Mouse (Mus musculus) embryonic facial prominence, embryonic 12.5 days (tissue): ENCODE measurements around the gene St6gal1. TPM values are rescaled to one million over a fixed set of nuclear protein-coding genes. Genes with fewer than 3 reads are reported as not detected.

Source experiments
- ATAC-seq: fragments of 200-750 bp; cut with Nextera tagmentation; 2 replicates; pipeline ENCODE4 v1.8.0; 2017; ENCODE audit not compliant: insufficient number of reproducible peaks, insufficient read depth, low FRiP score, low TSS enrichment
- H3K27ac ChIP-seq: fragments of 300-500 bp; sonication (generic); 2 replicates; pipeline ENCODE4 v1.5.1; 2016; ENCODE audit warnings: mild to moderate bottlenecking
- H3K27me3 ChIP-seq: fragments of 300-500 bp; sonication (generic); 2 replicates; pipeline ENCODE4 v1.6.1; 2016; ENCODE audit warnings: mild to moderate bottlenecking, moderate library complexity
- H3K36me3 ChIP-seq: fragments of 300-500 bp; sonication (generic); 2 replicates; pipeline ENCODE4 v1.6.1; 2016; ENCODE audit warnings: mild to moderate bottlenecking
- H3K4me1 ChIP-seq: fragments of 300-500 bp; sonication (generic); 2 replicates; pipeline ENCODE4 v1.6.1; 2016
- H3K4me2 ChIP-seq: fragments of 300-500 bp; sonication (generic); replicated peaks from 2 replicates; pipeline ENCODE4 v1.6.1; 2016; ENCODE audit warnings: mild to moderate bottlenecking, moderate library complexity
- H3K4me3 ChIP-seq: fragments of 300-500 bp; sonication (generic); 2 replicates; pipeline ENCODE4 v1.5.1; 2016; ENCODE audit warnings: mild to moderate bottlenecking
- H3K9ac ChIP-seq: fragments of 300-500 bp; sonication (generic); 2 replicates; pipeline ENCODE4 v1.6.1; 2016; ENCODE audit warnings: mild to moderate bottlenecking, moderate library complexity
- H3K9me3 ChIP-seq: fragments of 300-500 bp; sonication (generic); 2 replicates; pipeline ENCODE4 v1.6.1; 2016; ENCODE audit warnings: mild to moderate bottlenecking, moderate library complexity
- WGBS: fragments of 180-500 bp; shearing (Covaris S2); methylation state at CpG from one replicate; pipeline ENCODE4 v1.1.7; 2016; 5-methylcytosine and 5-hydroxymethylcytosine counted together
- polyA plus RNA-seq: library from polyadenylated mRNA; unstranded; fragments of >200 nt; fragmentation: Nextera tagmentation; extraction: Ambion mirVana; gene quantifications from 2 replicates; pipeline ENCODE4 v1.2.1, GENCODE M21; 2016

Gene St6gal1
- polyA plus RNA-seq, 1 experiment from 2014 or later = 31.7 TPM

DNA sequence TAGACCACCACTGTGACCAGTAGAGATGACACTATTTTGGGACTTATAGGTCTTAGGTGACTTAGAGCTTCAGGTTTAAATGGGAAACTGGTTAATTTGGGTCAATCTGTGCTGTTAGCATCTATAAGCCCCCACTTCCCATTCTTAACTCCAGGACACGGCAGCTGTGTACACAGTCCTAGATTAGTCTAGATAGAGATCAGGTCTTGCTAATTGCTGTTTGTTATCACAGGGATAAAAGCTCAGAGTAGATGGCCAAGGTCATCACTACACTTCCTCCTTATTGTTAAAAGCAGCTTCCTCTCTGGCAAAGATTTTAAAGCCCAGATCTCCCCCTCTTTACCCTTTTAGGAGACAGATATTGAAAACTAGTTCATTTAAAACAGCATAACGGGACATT lies 107.6 kb downstream of the St6gal1 start:
- H3K36me3 ChIP-seq = peaks cover 46% of the 10 kb centered on the region
- 62% methylated on average over 2 of the region's 2 CpGs for WGBS

DNA sequence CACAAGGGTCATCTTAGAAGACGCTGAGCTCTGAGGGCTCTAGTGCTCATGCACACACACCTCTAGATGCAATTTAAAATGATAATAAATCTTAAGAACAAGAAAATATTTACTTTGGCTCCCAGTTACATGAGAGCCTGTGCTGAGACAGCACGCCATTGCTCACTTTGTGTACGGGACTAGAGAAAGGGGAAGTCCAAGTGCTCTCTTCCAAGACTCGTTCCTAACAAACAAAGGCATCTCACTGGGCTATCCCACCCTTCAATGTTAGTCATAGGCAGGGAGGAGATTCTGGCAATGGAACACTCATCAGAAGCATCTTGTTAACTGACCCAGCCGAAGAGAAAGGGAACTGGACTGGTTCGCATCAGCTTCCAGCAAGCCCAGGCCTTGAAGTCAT lies 108.1 kb downstream of the St6gal1 start:
- H3K4me3 ChIP-seq = no peak overlapping the region
- ATAC-seq = no peak
- no peak overlapping the region for H3K27ac ChIP-seq
- no peaks in the 10 kb centered on the region for H3K4me1 ChIP-seq
- no peaks in the 10 kb centered on the region for H3K9me3 ChIP-seq
- H3K36me3 ChIP-seq = peaks cover 41% of the 10 kb centered on the region
- no peak overlapping the region for H3K4me2 ChIP-seq
- H3K27me3 ChIP-seq = no peaks in the 10 kb centered on the region
- no peak overlapping the region for H3K9ac ChIP-seq
- 81% methylated on average over 6 of the region's 6 CpGs for WGBS

More for the DNA sequence above, 107.6 kb downstream of the St6gal1 start:
- H3K4me1 ChIP-seq = no peaks in the 10 kb centered on the region
- no peak for ATAC-seq
- no peaks in the 10 kb centered on the region for H3K9me3 ChIP-seq
- no peak overlapping the region for H3K9ac ChIP-seq
- no peak overlapping the region for H3K4me3 ChIP-seq
- H3K4me2 ChIP-seq = no peak overlapping the region
- H3K27ac ChIP-seq = no peak overlapping the region
- H3K27me3 ChIP-seq = no peaks in the 10 kb centered on the region

GRCm38 (mm10) chr16:23333875-23334551 lies 109.5 kb downstream of the St6gal1 start:
- Histone ChIP-seq H3K9ac (no peak overlapping the region), H3K4me1 (no peaks in the 10 kb centered on the region), H3K36me3 (peaks cover 33% of the 10 kb centered on the region), H3K27me3 (no peaks in the 10 kb centered on the region), H3K9me3 (no peaks in the 10 kb centered on the region), H3K4me2 (no peak overlapping the region), H3K27ac (no peak overlapping the region), H3K4me3 (no peak overlapping the region)
- ATAC-seq = no peak
- WGBS = 87% methylated on average over 6 of the region's 6 CpGs

DNA sequence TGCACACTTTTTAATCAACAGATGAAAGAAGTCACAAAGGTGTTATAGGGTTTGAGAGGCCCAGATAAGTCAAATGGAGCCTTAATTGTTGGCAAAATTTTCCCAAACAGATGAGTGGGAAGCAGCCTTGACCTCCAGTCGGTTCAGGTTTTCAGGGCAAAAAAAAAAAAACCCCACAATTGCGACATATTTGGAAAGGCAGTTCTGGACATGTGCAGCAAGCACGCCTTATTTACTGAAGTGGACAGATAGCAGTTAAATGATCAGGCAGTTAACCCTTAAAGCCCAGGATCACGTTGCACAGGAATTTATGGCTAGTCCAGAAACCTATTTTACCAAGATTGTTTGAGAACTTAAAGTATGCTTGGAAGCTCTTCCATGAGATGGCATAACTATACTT lies 112.8 kb downstream of the St6gal1 start:
- Histone ChIP-seq H3K9me3 (no peaks in the 10 kb centered on the region), H3K4me2 (no peak overlapping the region)
- 49% methylated on average over 4 of the region's 4 CpGs for WGBS

DNA sequence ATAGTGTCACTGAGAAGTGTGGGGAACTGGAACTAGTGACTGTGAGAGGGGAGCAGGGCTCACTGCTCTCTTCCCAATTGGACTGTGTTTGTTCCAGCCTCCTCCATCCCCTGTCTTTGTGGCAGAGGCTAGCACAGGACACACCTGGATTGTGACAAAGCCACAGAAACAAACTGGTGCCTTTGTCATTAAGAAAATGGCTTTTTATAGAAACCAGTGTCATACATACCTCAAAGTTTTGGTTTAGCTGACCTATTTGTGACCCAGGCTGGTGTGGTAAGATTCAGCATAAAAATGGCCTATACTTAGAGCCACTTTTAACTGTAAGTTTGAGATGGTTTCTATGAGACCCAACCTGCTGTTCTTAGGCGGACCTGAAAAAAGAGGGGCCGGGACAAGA lies 116.7 kb downstream of the St6gal1 start:
- ATAC-seq = no peak
- no peak overlapping the region for H3K9ac ChIP-seq
- no peak overlapping the region for H3K4me2 ChIP-seq
- peaks cover 42% of the 10 kb centered on the region for H3K36me3 ChIP-seq
- no peaks in the 10 kb centered on the region for H3K4me1 ChIP-seq
- no peaks in the 10 kb centered on the region for H3K27me3 ChIP-seq
- H3K9me3 ChIP-seq = no peaks in the 10 kb centered on the region
- H3K27ac ChIP-seq = no peak overlapping the region
- WGBS = 98% methylated on average over 2 of the region's 2 CpGs
- H3K4me3 ChIP-seq = no peak overlapping the region

More for the DNA sequence above, 112.8 kb downstream of the St6gal1 start:
- Histone ChIP-seq H3K27me3 (no peaks in the 10 kb centered on the region), H3K27ac (no peak overlapping the region), H3K4me1 (no peaks in the 10 kb centered on the region), H3K36me3 (peaks cover 38% of the 10 kb centered on the region), H3K4me3 (no peak overlapping the region), H3K9ac (no peak overlapping the region)
- no peak for ATAC-seq

DNA sequence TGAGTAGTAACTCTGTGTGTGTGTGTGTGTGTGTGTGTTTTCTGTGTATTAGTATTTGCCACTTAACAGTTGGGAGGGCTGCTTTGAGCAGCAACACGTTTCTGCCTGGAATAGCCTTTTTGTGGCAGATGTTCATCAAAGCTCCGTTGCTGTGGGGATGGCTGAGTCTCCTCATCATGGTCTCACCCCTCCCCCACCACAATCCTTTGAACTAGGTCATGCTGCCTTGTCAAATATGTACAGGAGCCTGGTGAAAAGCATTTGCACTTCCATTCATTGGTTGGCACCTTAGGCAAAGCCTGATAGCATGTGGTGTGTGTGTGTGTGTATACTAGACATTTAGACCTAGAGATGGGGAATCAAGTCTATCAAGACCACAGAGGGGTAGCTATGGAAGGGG lies 126.3 kb downstream of the St6gal1 start:
- 32% methylated on average over 2 of the region's 2 CpGs for WGBS
- ATAC-seq = no peak
- Histone ChIP-seq H3K4me3 (no peak overlapping the region), H3K27me3 (no peaks in the 10 kb centered on the region), H3K27ac (no peak overlapping the region), H3K4me1 (0 out of 2 replicates have a peak, but pooled peaks cover 3% of the 10 kb centered on the region), H3K4me2 (no peak overlapping the region), H3K9ac (no peak overlapping the region), H3K9me3 (no peaks in the 10 kb centered on the region), H3K36me3 (peaks cover 12% of the 10 kb centered on the region)

DNA sequence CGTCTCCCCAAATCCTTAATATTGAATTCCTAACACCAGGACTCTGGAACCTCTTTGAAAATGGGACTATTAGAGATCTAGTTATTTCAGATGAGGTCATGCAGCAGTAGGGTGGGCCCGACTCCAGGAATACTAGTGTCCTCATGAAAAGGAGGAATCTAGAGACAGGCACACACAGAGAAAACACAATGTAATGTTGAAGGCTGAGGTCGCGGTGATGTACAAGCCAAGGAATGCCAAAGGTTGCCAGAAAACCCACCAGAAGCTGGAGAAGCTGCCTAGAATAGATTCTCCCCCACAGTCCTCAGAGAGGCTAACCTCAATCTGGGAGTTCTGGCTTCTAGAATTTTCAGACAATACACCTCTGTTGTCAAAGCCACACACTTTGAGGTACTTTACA lies 136.5 kb downstream of the St6gal1 start:
- Histone ChIP-seq H3K36me3 (peaks cover 26% of the 10 kb centered on the region), H3K9me3 (no peaks in the 10 kb centered on the region), H3K9ac (no peak overlapping the region), H3K4me3 (no peak overlapping the region), H3K27me3 (no peaks in the 10 kb centered on the region), H3K27ac (no peak overlapping the region), H3K4me1 (no peaks in the 10 kb centered on the region), H3K4me2 (no peak overlapping the region)
- ATAC-seq = no peak
- WGBS = 93% methylated on average over 4 of the region's 4 CpGs

DNA sequence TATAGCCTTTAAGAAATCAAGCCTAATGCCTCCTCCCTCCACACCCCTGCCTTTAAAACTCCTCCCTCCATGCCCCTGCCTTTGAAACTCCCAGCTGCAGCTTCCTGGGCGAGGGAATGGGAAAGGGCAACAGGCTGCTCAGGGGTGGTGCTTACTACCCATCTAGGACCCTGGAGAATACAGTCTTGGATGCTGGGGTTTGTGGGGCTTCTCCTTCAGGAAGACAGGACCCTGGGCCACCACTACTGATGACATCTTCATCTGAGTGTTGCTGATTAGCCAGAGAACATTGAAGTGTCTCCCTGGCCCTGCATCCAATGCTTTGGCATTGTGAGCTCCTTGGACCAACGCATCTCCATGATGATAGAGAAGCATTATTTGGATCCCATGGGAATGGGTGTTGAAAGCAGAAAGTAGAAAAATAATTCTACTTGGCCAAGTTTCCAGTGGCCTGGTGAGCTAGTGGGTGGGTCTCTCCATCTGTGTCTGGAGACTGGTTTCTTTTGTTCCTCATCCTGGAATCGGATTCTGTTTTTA lies 137.0 kb downstream of the St6gal1 start:
- H3K27ac ChIP-seq = no peak overlapping the region
- H3K4me3 ChIP-seq = no peak overlapping the region
- 79% methylated on average over 3 of the region's 3 CpGs for WGBS
- H3K9me3 ChIP-seq = no peaks in the 10 kb centered on the region
- no peak overlapping the region for H3K4me2 ChIP-seq
- no peak for ATAC-seq
- H3K36me3 ChIP-seq = peaks cover 26% of the 10 kb centered on the region
- H3K4me1 ChIP-seq = no peaks in the 10 kb centered on the region
- H3K9ac ChIP-seq = no peak overlapping the region
- H3K27me3 ChIP-seq = no peaks in the 10 kb centered on the region

DNA sequence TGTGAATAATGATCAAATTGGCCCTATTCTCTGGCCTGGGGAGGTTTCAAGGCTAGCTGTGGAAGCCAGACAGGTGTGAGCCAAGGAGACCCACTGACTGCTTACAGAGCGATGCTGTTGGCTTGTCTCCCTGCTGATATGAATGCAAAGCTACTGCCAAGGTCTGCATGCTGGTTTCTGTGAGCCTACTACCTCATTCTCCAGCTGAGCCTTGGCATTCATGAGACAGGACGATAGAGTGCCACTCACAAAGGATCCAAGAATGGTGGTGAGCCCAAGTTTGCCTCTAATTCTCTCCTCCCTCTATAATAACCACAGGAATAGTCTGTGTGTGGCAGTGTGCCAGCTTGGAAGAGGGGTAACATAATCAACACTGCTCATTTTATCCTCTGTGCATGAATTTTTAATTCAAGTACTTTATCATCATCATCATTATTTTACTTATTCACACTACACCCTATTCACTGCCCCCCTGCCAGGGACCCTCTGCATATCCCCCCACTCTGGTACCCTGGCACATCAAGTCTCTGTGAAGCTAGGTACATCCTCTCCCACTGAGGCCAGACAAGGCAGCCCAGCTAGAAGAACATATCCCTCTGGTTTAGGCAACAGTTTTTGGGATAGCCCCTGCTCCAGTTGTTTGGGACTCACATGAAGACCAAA lies 139.9 kb downstream of the St6gal1 start:
- Histone ChIP-seq H3K36me3 (no peaks in the 10 kb centered on the region), H3K9ac (no peak overlapping the region), H3K4me1 (no peaks in the 10 kb centered on the region), H3K9me3 (no peaks in the 10 kb centered on the region), H3K4me2 (no peak overlapping the region), H3K27me3 (no peaks in the 10 kb centered on the region), H3K4me3 (no peak overlapping the region), H3K27ac (no peak overlapping the region)
- no peak for ATAC-seq
- WGBS = 79% methylated on average over 2 of the region's 2 CpGs

- Histone ChIP-seq H3K27me3 (no peaks in the 10 kb centered on the region), H3K4me3 (no peak overlapping the region), H3K9ac (no peak overlapping the region), H3K9me3 (no peaks in the 10 kb centered on the region), H3K4me2 (no peak overlapping the region), H3K4me1 (no peaks in the 10 kb centered on the region), H3K36me3 (no peaks in the 10 kb centered on the region), H3K27ac (no peak overlapping the region)
- WGBS = 52% methylated on average over 3 of the region's 3 CpGs
- ATAC-seq = no peak
Observed at GRCm38 (mm10) chr16:23369124-23369523, 144.6 kb downstream of the St6gal1 start.

DNA sequence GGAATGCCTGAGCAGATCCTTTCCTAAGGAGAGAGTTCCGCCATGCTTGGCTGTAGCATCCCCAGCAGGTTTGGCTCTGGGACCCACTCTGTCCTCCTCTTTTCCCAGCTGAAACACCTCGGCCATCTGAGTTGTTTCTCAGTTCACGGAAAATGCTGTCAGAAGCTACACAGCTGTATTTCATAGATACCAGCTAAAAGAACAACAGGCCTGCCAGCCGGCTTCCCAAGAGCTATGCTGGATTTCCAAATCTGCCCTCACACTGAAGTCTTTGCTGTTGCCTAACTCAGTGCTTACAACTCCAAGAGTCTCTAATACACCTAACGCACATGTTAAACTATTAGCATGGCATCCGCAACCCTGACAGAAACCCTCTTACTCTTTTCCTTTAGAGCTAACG lies 146.2 kb downstream of the St6gal1 start:
- Histone ChIP-seq H3K36me3 (no peaks in the 10 kb centered on the region), H3K9me3 (no peaks in the 10 kb centered on the region), H3K4me3 (no peak overlapping the region), H3K4me1 (no peaks in the 10 kb centered on the region), H3K9ac (no peak overlapping the region), H3K4me2 (no peak overlapping the region), H3K27ac (no peak overlapping the region), H3K27me3 (no peaks in the 10 kb centered on the region)
- no peak for ATAC-seq
- WGBS = 90% methylated on average over 7 of the region's 7 CpGs

DNA sequence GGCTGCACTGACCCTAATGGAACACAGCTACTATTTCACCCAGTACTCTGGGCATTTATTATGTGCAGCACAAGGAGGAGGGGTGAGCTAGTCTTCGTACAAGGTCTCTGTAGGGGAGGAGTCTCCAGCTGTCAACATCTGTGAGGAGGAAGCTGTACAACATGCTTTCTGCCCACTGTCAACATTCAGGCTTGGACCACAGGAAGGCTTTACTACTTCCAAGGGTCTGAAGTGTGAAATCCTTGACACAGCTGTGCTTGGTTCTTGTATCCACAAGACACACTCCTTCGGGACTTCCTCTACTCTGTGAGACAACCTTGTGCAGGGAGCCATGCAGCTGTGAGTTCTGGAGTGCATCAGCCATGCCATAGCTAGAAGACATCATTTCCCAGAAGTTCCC lies 147.8 kb downstream of the St6gal1 start:
- ATAC-seq = no peak
- 71% methylated on average over 2 of the region's 2 CpGs for WGBS
- Histone ChIP-seq H3K36me3 (no peaks in the 10 kb centered on the region), H3K4me3 (no peak overlapping the region), H3K4me1 (no peaks in the 10 kb centered on the region), H3K9me3 (no peaks in the 10 kb centered on the region), H3K4me2 (no peak overlapping the region), H3K27me3 (no peaks in the 10 kb centered on the region), H3K27ac (no peak overlapping the region), H3K9ac (no peak overlapping the region)
